Mouse (Mus musculus) liver, adult 2 months (tissue): Measurements from ENCODE around the gene Hexb. TPM values are rescaled to one million over a fixed set of nuclear protein-coding genes. Genes with fewer than 3 reads are reported as not detected.
A peak's percentile ranks its signal among the peaks of the same experiment; 100 is the strongest.

Experiments used
- DNase-seq: peaks from one replicate; pipeline ENCODE4 v3.0.0-alpha.2; 2011; ENCODE audit warnings: low read depth, low spot score; ENCODE audit errors: extremely low read depth
- H3K27ac ChIP-seq: fragments of 200-500 bp; replicated peaks from 2 replicates; pipeline ENCODE4 v1.5.1; 2012; ENCODE audit warnings: low read depth, mild to moderate bottlenecking, control low read depth, inconsistent platforms, low read length; ENCODE audit not compliant: insufficient read depth
- H3K27me3 ChIP-seq: fragments of 200-500 bp; 2 replicates; pipeline ENCODE4 v1.6.1; 2012; ENCODE audit warnings: mild to moderate bottlenecking, moderate library complexity, low read length, inconsistent platforms; ENCODE audit not compliant: control insufficient read depth, insufficient read depth
- H3K36me3 ChIP-seq: fragments of 200-500 bp; 2 replicates; pipeline ENCODE4 v1.6.1; 2012; ENCODE audit warnings: low read length, inconsistent platforms; ENCODE audit not compliant: control insufficient read depth, insufficient read depth
- H3K4me1 ChIP-seq: fragments of 200-500 bp; 2 replicates; pipeline ENCODE4 v1.6.1; 2011; ENCODE audit warnings: low read length; ENCODE audit not compliant: control insufficient read depth, insufficient read depth
- H3K4me3 ChIP-seq: fragments of 200-500 bp; 2 replicates; pipeline ENCODE4 v1.5.1; 2011; ENCODE audit warnings: low read depth, mild to moderate bottlenecking, control low read depth, low read length, moderate library complexity; ENCODE audit not compliant: insufficient read depth
- H3K79me2 ChIP-seq: fragments of 200-500 bp; 2 replicates; pipeline ENCODE4 v1.6.1; 2012; ENCODE audit warnings: inconsistent platforms, mild to moderate bottlenecking, low read length, moderate library complexity; ENCODE audit not compliant: control insufficient read depth, insufficient read depth
- H3K9ac ChIP-seq: fragments of 200-500 bp; 2 replicates; pipeline ENCODE4 v1.6.1; 2012; ENCODE audit warnings: low read depth, mild to moderate bottlenecking, control low read depth, inconsistent platforms, low read length
- CTCF ChIP-seq: fragments of 200-500 bp; IDR thresholded peaks from 2 replicates; pipeline ENCODE4 v1.5.1; 2011; ENCODE audit warnings: low read depth, low read length, control low read depth
- POLR2A ChIP-seq: fragments of 200-500 bp; IDR thresholded peaks from 2 replicates; pipeline ENCODE4 v1.6.1; 2011; ENCODE audit warnings: low read length, control low read depth; ENCODE audit not compliant: insufficient read depth; ENCODE audit errors: extremely low read depth
- WGBS: fragments of 180-500 bp; shearing (Covaris S2); methylation state at CpG from one replicate; pipeline ENCODE4 v1.1.7; 2018; 5-methylcytosine and 5-hydroxymethylcytosine counted together
- polyA plus RNA-seq: library from polyadenylated mRNA; depleted of rRNA; stranded (reverse); fragments of >200 nt; gene quantifications from 2 replicates; pipeline ENCODE4 v1.2.3, GENCODE M21; 2012
- total RNA-seq: library from RNA; depleted of rRNA; stranded (reverse); fragments of >200 nt; gene quantifications from 2 replicates; pipeline ENCODE4 v1.2.3, GENCODE M21; 2014

Gene Hexb
- total and polyA plus RNA-seq, 2 experiments, result 43.1 to 48.1 TPM

GRCm38 (mm10) chr13:97239343-97240180 is 41.4 kb upstream of the Hexb start:
- Histone ChIP-seq H3K79me2 (no peaks in the 10 kb centered on the region), H3K27me3 (no peaks in the 10 kb centered on the region), H3K4me3 (no peak overlapping the region), H3K4me1 (peaks cover 4% of the 10 kb centered on the region; the same call in 1 of the 2 replicates), H3K27ac (no peak overlapping the region), H3K9ac (no peak overlapping the region), H3K36me3 (no peaks in the 10 kb centered on the region)
- 20% methylated on average over 23 of the region's 23 CpGs for WGBS
- peak; percentile 49 for TF ChIP-seq CTCF
- no peak for TF ChIP-seq POLR2A
- DNase-seq, result peak; percentile 74

GRCm38 (mm10) chr13:97238181-97238981 is 40.2 kb upstream of the Hexb start:
- no peaks in the 10 kb centered on the region for H3K36me3 ChIP-seq
- H3K9ac ChIP-seq, result no peak overlapping the region
- H3K79me2 ChIP-seq, result no peaks in the 10 kb centered on the region
- H3K27ac ChIP-seq, result no peak overlapping the region
- no peaks in the 10 kb centered on the region for H3K27me3 ChIP-seq
- peaks cover 4% of the 10 kb centered on the region; the same call in 1 of the 2 replicates for H3K4me1 ChIP-seq
- 64% methylated on average over 16 of the region's 16 CpGs for WGBS
- H3K4me3 ChIP-seq, result no peak overlapping the region
- no peak for DNase-seq
- TF ChIP-seq POLR2A, result no peak

GRCm38 (mm10) chr13:97237700-97238099 is 39.5 kb upstream of the Hexb start:
- H3K27ac ChIP-seq, result no peak overlapping the region
- no peak overlapping the region for H3K4me3 ChIP-seq

GRCm38 (mm10) chr13:97235911-97236310 is 37.8 kb upstream of the Hexb start:
- Histone ChIP-seq H3K27ac (no peak overlapping the region), H3K4me3 (no peak overlapping the region), H3K9ac (no peak overlapping the region), H3K27me3 (no peaks in the 10 kb centered on the region), H3K79me2 (no peaks in the 10 kb centered on the region), H3K36me3 (no peaks in the 10 kb centered on the region), H3K4me1 (no peaks in the 10 kb centered on the region)
- WGBS, result 88% methylated on average over 6 of the region's 6 CpGs
- no peak for DNase-seq
- no peak for TF ChIP-seq POLR2A
- TF ChIP-seq CTCF, result no peak

More at GRCm38 (mm10) chr13:97237700-97238099, 39.5 kb upstream of the Hexb start:
- 92% methylated on average over 3 of the region's 3 CpGs for WGBS
- no peak for DNase-seq
- H3K36me3 ChIP-seq, result no peaks in the 10 kb centered on the region
- H3K79me2 ChIP-seq, result no peaks in the 10 kb centered on the region
- H3K9ac ChIP-seq, result no peak overlapping the region
- TF ChIP-seq CTCF (no peak), POLR2A (no peak)
- H3K4me1 ChIP-seq, result peaks cover 4% of the 10 kb centered on the region; the same call in 1 of the 2 replicates
- no peaks in the 10 kb centered on the region for H3K27me3 ChIP-seq

- no peaks in the 10 kb centered on the region for H3K36me3 ChIP-seq
- H3K4me3 ChIP-seq, result no peak overlapping the region
- no peaks in the 10 kb centered on the region for H3K27me3 ChIP-seq
- no peak overlapping the region for H3K27ac ChIP-seq
- H3K79me2 ChIP-seq, result no peaks in the 10 kb centered on the region
- peaks cover under 1% of the 10 kb centered on the region; the same call in 1 of the 2 replicates for H3K4me1 ChIP-seq
- H3K9ac ChIP-seq, result no peak overlapping the region
- peak; percentile 69 for DNase-seq
- WGBS, result 13% methylated on average over 17 of the region's 17 CpGs
- TF ChIP-seq CTCF (peak; percentile 63), POLR2A (no peak)
Observed at GRCm38 (mm10) chr13:97234785-97235417, 36.7 kb upstream of the Hexb start.
